Mouse (Mus musculus) gastrocnemius, adult 8-10 months (tissue): ENCODE data around the gene Grn. TPM values are rescaled to one million over a fixed set of nuclear protein-coding genes. Genes with fewer than 3 reads are reported as not detected.
A peak's percentile ranks its signal among the peaks of the same experiment; 100 is the strongest.
"Not testable (repeated sequence)": the region's sequence is repeated elsewhere in the genome, so short reads cannot be mapped to it uniquely, and the experiment has no call there.

ENCODE experiments used
- DNase-seq, 2 experiments: peaks; one replicate each; pipeline ENCODE4 v3.0.0; 2022; ENCODE audit warnings: low spot score in 2 of 2
- total RNA-seq, 4 experiments: library from RNA; stranded (reverse); gene quantifications; 2 replicates each; pipeline ENCODE4 v1.2.4; 2022

The Grn gene
- 10 to 100 TPM; 12.2 to 21.8 (median 17.0) TPM for total RNA-seq

DNA sequence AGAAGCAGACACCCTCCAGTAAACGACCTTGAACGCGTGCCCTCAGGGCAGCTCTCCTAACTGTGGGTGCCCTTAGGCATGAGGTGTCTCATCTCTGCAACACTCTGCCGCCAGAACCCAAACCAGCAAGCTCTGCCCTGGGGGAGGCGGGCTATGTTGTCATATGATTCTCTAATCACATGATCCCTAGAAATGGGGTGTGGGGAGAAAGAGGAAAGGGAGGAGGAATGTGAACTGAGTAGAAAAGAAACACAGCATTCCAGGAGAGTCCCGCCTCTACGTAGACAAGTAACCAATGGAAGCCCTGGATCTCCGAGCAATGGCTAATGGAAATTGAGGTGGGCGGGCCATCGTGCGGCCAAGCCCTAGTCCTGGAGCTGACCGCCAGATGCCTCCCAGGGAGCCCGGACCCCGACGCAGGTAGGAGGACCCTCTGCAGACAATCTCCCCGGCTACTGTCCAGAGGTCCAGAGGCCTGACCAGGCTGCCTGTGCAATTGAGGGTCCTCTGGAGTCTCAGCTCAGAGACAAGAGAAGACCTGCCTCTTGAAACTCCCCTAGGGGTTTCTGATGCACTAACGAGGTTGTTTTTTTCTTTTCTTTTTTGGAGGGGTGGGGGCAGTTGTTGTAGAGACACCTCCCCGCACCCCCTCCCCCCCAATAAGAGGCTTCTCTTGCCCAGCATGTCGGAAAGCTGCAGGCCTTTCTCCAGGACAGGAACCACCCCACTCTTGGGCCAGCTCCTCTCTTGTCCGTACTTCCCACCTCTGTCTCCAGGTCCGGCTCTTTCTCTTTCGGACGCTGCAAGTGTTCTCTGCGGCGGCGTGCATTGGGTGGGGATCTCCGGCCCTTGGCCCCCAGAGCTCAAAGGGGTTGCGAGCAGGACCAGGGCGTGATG lies at the start of gene Grn:
Grn (plus strand) TSS at position 195 of the 897 bp plus-strand sequence.
- DNase-seq: peak; percentile 84 to 86

- no peak for DNase-seq
Measured at GRCm38 (mm10) chr11:102381341-102382100, 48.6 kb upstream of the Grn start.

DNA sequence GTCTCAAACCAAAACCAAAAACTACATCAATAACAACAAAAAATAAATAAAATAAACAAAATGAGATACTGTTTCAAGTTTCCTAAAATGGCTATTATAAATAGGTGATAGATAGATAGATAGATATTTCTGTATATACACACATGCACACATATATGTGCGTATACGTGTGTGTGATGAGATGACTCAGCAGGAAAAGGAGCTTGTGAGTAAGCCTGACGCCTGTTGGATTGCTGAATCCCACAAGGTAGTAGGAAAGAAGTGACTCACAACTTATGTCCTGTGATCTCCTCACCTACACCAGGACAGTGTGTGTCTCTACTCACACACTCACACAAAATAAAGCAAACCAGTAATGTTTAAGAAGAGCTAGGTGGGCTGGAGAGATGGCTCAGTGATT lies 47.3 kb upstream of the Grn start:
- no peak for DNase-seq

GRCm38 (mm10) chr11:102383365-102384136 lies 46.6 kb upstream of the Grn start:
- DNase-seq: no peak

- no peak for DNase-seq
Measured at GRCm38 (mm10) chr11:102384418-102384817, 45.7 kb upstream of the Grn start.

- DNase-seq: no peak
Measured at GRCm38 (mm10) chr11:102385075-102385474, 45.0 kb upstream of the Grn start.

- DNase-seq: no peak
Measured at GRCm38 (mm10) chr11:102386121-102386520, 44.0 kb upstream of the Grn start.

DNA sequence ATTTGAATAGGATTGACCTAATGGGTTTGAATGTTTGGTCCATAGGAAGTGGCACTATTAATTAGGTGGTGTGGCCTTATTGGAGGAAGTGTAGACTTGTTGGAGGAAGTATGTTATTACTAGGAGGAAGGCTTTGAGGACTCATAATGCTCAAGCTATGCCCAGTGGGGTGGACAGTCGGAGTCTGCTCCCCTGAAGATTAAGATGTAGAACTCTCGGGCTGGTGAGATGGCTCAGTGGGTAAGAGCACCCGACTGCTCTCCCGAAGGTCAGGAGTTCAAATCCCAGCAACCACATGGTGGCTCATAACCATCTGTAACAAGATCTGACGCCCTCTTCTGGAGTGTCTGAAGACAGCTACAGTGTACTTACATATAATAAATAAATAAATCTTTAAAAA lies 40.7 kb upstream of the Grn start:
- not testable (repeated sequence) for DNase-seq

- no peak for DNase-seq
Measured at GRCm38 (mm10) chr11:102392441-102393237, 37.5 kb upstream of the Grn start.

DNA sequence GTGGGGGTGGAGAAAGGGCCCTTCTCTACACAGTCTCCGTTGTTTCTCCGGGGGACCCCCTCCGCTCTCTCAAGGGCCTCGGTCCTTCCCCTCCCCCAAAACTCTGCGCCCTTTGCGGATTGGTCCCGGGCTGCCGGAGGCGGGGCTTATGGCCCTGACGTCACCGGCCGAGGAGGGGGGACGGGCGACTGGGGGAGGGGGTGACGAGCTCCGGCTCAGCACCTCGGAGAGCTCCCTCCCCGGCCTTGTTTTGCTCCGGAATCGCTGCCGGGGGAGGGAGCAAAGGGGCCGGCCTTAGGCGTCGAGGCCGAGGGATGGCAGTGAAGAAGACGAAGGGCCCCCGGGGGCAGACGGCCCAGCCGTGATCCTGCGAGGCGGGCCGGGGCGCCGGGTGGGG lies 36.9 kb upstream of the Grn start, which contains the start of gene Rundc3a:
Rundc3a (plus strand) TSS at position 166 of the 397 bp plus-strand sequence.
- peak in 1 of 2 experiments; percentile 46 for DNase-seq

DNA sequence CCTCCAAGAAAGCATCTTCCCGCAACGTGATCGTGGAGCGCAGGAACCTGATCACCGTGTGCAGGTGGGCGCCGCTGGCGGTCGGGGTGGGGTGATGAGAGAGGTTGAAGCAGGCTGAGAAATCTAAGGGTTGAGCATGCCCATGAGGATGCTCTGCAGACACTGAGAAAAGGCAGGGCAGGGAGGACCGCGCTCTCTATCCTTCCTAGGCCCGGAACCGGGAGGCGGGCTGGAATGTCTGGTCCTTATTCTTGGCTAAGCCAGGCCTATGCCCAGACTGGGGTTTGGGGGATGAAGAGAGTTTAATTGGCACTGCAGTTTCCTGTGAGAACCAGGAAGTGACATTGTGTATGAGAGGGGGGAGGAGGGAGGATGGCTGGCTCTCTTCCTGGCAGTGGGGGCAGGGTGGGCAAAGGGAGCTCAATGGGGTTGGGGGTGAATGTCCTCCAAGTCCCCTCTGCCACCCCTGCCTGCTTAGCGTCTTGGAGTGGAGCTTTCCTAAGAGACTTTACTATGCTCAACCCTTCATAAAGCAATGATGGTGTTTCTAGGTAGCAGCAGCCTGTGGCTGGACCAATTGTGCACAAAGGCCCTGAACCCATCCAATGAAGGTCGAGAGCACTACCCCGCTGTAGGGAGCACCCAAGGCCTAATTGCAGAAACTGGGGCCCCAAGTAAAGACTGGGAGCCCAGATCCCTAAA lies 36.2 kb upstream of the Grn start:
- no peak for DNase-seq

GRCm38 (mm10) chr11:102394421-102395124 lies 35.5 kb upstream of the Grn start:
- DNase-seq: no peak

- no peak for DNase-seq
Measured at GRCm38 (mm10) chr11:102395250-102395649, 34.9 kb upstream of the Grn start.

GRCm38 (mm10) chr11:102396263-102396662 lies 33.9 kb upstream of the Grn start:
- no peak for DNase-seq

GRCm38 (mm10) chr11:102396671-102397141 lies 33.4 kb upstream of the Grn start:
- DNase-seq: no peak

DNA sequence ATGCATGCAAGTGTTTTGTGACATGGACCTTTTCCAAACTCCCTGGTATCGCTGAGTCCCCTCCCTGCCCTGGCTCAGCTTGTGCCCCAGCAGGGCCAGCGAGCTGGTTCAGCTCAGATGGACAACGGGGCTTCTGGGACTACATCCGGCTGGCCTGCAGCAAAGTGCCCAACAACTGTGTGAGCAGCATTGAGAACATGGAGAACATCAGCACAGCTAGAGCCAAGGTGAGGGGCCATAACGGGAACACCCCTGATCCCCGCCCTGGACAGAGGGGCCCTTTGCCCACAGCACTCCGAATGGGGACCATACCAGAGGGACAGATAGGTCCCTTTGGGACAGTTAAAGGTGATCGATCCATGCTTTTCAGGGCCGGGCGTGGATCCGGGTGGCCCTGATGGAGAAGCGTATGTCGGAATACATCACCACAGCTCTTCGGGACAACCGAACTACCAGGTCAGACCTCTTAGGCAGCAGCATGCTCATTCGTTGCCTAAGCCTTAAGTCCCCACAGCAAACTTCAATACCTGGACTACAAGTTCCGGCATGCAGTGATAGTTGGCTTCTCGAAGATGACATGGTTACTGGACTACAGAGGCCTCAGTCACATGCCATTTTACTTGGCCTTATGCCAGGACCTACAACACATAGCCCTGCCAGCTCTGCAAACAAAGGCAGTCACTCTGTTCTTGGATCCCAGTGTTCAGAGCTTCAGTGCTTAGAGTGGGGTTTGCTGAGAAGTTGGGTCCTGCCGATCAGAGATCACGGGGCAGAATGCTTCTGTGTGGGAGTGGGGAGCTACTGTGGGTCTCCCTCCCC lies 31.9 kb upstream of the Grn start:
- DNase-seq: no peak

DNA sequence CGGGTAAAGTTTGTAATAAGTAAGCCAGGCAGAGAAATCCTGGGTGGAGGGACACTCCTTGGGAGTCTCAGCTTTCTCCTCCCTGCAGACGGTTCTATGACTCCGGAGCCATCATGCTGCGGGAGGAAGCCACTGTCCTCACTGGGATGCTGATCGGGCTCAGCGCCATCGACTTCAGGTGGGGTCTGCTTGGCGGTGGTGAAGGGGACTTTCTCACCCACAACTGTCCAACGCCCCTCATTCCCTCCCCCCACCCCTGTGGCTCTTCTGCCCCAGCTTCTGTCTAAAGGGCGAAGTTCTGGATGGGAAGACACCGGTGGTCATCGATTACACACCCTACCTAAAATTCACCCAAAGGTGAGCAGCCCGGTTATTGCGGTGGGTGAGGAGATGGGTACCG lies 31.0 kb upstream of the Grn start:
- no peak for DNase-seq

DNA sequence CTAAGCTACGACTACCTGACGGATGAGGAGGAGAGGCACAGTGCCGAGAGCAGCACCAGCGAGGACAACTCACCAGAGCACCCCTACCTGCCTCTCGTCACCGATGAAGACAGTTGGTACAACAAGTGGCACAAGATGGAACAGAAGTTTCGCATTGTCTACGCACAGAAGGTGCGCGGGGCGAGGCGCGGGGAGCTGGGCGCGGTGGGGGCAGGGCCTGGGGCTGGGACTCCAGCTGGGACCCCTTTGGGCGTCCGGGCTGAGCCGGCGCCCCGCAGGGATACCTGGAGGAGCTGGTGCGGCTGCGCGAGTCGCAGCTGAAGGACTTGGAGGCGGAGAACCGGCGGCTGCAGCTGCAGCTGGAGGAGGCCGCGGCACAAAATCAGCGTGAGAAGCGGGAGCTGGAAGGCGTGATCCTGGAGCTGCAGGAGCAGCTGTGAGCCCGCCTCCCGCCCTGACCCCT lies 30.5 kb upstream of the Grn start:
- no peak for DNase-seq
